Mouse (Mus musculus) midbrain, embryonic 10.5 days (tissue): Measurements from ENCODE around the gene Btbd19. TPM values are rescaled to one million over a fixed set of nuclear protein-coding genes. Genes with fewer than 3 reads are reported as not detected.
A peak's percentile ranks its signal among the peaks of the same experiment; 100 is the strongest.

Experiments used
- DNase-seq: peaks from one replicate; pipeline ENCODE4 v3.0.0-alpha.2; 2017; ENCODE audit warnings: low spot score
- H3K27ac ChIP-seq: fragments of 300-500 bp; sonication (generic); replicated peaks from 2 replicates; pipeline ENCODE4 v1.5.1; 2016; ENCODE audit warnings: mild to moderate bottlenecking
- H3K27me3 ChIP-seq: fragments of 300-500 bp; sonication (generic); 2 replicates; pipeline ENCODE4 v1.6.1; 2016; ENCODE audit warnings: low read depth, mild to moderate bottlenecking; ENCODE audit not compliant: poor library complexity, severe bottlenecking
- H3K36me3 ChIP-seq: fragments of 300-500 bp; sonication (generic); 2 replicates; pipeline ENCODE4 v1.6.1; 2016; ENCODE audit warnings: mild to moderate bottlenecking, moderate library complexity
- H3K4me1 ChIP-seq: fragments of 300-500 bp; sonication (generic); 2 replicates; pipeline ENCODE4 v1.6.1; 2016
- H3K4me3 ChIP-seq: fragments of 300-500 bp; sonication (generic); 2 replicates; pipeline ENCODE4 v1.5.1; 2016; ENCODE audit warnings: mild to moderate bottlenecking, moderate library complexity
- H3K9me3 ChIP-seq: fragments of 300-500 bp; sonication (generic); replicated peaks from 2 replicates; pipeline ENCODE4 v1.6.1; 2016; ENCODE audit warnings: mild to moderate bottlenecking
- WGBS: fragments of 180-500 bp; shearing (Covaris S2); methylation state at CpG from one replicate; pipeline ENCODE4 v1.1.7; 2016; 5-methylcytosine and 5-hydroxymethylcytosine counted together
- polyA plus RNA-seq: library from polyadenylated mRNA; unstranded; fragments of >200 nt; fragmentation: Nextera tagmentation; extraction: Ambion mirVana; gene quantifications from 2 replicates; pipeline ENCODE4 v1.2.1, GENCODE M21; 2016

Btbd19 gene
- polyA plus RNA-seq, 1 experiment from 2014 or later: 5.4 TPM

GRCm38 (mm10) chr4:117131890-117132793 lies 6.6 kb upstream of the Btbd19 start:
- Histone ChIP-seq H3K27me3 (peaks cover 35% of the 10 kb centered on the region), H3K4me3 (peak overlapping the region; percentile 95), H3K27ac (peak overlapping the region; percentile 93), H3K4me1 (peaks cover 81% of the 10 kb centered on the region), H3K36me3 (peaks cover 46% of the 10 kb centered on the region), H3K9me3 (no peaks in the 10 kb centered on the region)
- peak; percentile 89 for DNase-seq
- 2% methylated on average over 7 of the region's 7 CpGs for WGBS

- Histone ChIP-seq H3K27me3 (peaks cover 35% of the 10 kb centered on the region), H3K4me1 (peaks cover 84% of the 10 kb centered on the region), H3K27ac (peak overlapping the region; percentile 93), H3K4me3 (peak overlapping the region; percentile 95), H3K36me3 (peaks cover 46% of the 10 kb centered on the region), H3K9me3 (no peaks in the 10 kb centered on the region)
- no peak for DNase-seq
- 63% methylated on average over 6 of the region's 6 CpGs for WGBS
These were observed 5.7 kb upstream of the Btbd19 start for GRCm38 (mm10) chr4:117131198-117131597.

GRCm38 (mm10) chr4:117130790-117131189 lies 5.3 kb upstream of the Btbd19 start:
- peak overlapping the region; percentile 93 for H3K27ac ChIP-seq
- peaks cover 84% of the 10 kb centered on the region for H3K4me1 ChIP-seq
- H3K36me3 ChIP-seq: peaks cover 46% of the 10 kb centered on the region
- 64% methylated on average over 6 of the region's 6 CpGs for WGBS
- no peak for DNase-seq
- H3K4me3 ChIP-seq: peak overlapping the region; percentile 95
- H3K9me3 ChIP-seq: no peaks in the 10 kb centered on the region
- H3K27me3 ChIP-seq: peaks cover 35% of the 10 kb centered on the region

GRCm38 (mm10) chr4:117127991-117128686 lies 2.6 kb upstream of the Btbd19 start:
- Histone ChIP-seq H3K4me1 (peaks cover 84% of the 10 kb centered on the region), H3K27ac (no peak overlapping the region), H3K9me3 (no peaks in the 10 kb centered on the region), H3K27me3 (peaks cover 34% of the 10 kb centered on the region), H3K36me3 (peaks cover 46% of the 10 kb centered on the region), H3K4me3 (no peak overlapping the region)
- 93% methylated on average over 33 of the region's 33 CpGs for WGBS
- DNase-seq: no peak

- peaks cover 21% of the 10 kb centered on the region for H3K27me3 ChIP-seq
- H3K4me3 ChIP-seq: peak within 1 kb of the TSS; percentile 25
- H3K9me3 ChIP-seq: no peaks in the 10 kb centered on the region
- H3K36me3 ChIP-seq: peaks cover 46% of the 10 kb centered on the region
- no peak for DNase-seq
- WGBS: 86% methylated on average over 9 of the region's 9 CpGs
- peak within 1 kb of the TSS; percentile 91 for H3K27ac ChIP-seq
- H3K4me1 ChIP-seq: peaks cover 70% of the 10 kb centered on the region
These were observed 1.3 kb upstream of the Btbd19 start, which contains the start of gene Tctex1d4 for GRCm38 (mm10) chr4:117126675-117127290. Gene Tctex1d4, plus strand, starts transcription at chr4:117126794.

- peak overlapping the region; percentile 91 for H3K27ac ChIP-seq
- H3K27me3 ChIP-seq: peaks cover 14% of the 10 kb centered on the region
- no peaks in the 10 kb centered on the region for H3K9me3 ChIP-seq
- peaks cover 40% of the 10 kb centered on the region for H3K36me3 ChIP-seq
- no peak for DNase-seq
- 51% methylated on average over 15 of the region's 15 CpGs for WGBS
- peak overlapping the region; percentile 25 for H3K4me3 ChIP-seq
- H3K4me1 ChIP-seq: peaks cover 70% of the 10 kb centered on the region
These were observed 567 bp upstream of the Btbd19 start for GRCm38 (mm10) chr4:117125910-117126674.

GRCm38 (mm10) chr4:117124518-117125347 lies 792 bp downstream of the Btbd19 start:
- Histone ChIP-seq H3K36me3 (peaks cover 27% of the 10 kb centered on the region), H3K27me3 (peaks cover under 1% of the 10 kb centered on the region; the same call in 1 of the 2 replicates), H3K9me3 (no peaks in the 10 kb centered on the region), H3K27ac (peak overlapping the region; percentile 91), H3K4me3 (peak overlapping the region; percentile 25), H3K4me1 (peaks cover 66% of the 10 kb centered on the region)
- 72% methylated on average over 14 of the region's 14 CpGs for WGBS
- DNase-seq: no peak

GRCm38 (mm10) chr4:117124218-117124517 lies 1.4 kb downstream of the Btbd19 start:
- no peak overlapping the region for H3K4me3 ChIP-seq
- DNase-seq: no peak
- WGBS: 84% methylated on average over 3 of the region's 3 CpGs
- no peaks in the 10 kb centered on the region for H3K9me3 ChIP-seq
- H3K36me3 ChIP-seq: peaks cover 21% of the 10 kb centered on the region
- no peaks in the 10 kb centered on the region for H3K27me3 ChIP-seq
- peaks cover 67% of the 10 kb centered on the region for H3K4me1 ChIP-seq
- H3K27ac ChIP-seq: peak overlapping the region; percentile 91

GRCm38 (mm10) chr4:117123546-117124217 lies 1.8 kb downstream of the Btbd19 start:
- H3K27ac ChIP-seq: peak overlapping the region; percentile 91; the same call in 1 of the 2 replicates
- H3K36me3 ChIP-seq: peaks cover 16% of the 10 kb centered on the region
- no peaks in the 10 kb centered on the region for H3K27me3 ChIP-seq
- WGBS: 93% methylated on average over 7 of the region's 9 CpGs
- no peaks in the 10 kb centered on the region for H3K9me3 ChIP-seq
- no peak overlapping the region for H3K4me3 ChIP-seq
- peaks cover 63% of the 10 kb centered on the region for H3K4me1 ChIP-seq
- no peak for DNase-seq

- WGBS: 91% methylated on average over 4 of the region's 4 CpGs
- no peak overlapping the region for H3K27ac ChIP-seq
- no peak overlapping the region for H3K4me3 ChIP-seq
- peaks cover 55% of the 10 kb centered on the region for H3K4me1 ChIP-seq
- no peak for DNase-seq
- no peaks in the 10 kb centered on the region for H3K9me3 ChIP-seq
- H3K27me3 ChIP-seq: no peaks in the 10 kb centered on the region
- H3K36me3 ChIP-seq: 0 out of 2 replicates have a peak, but pooled peaks cover 2% of the 10 kb centered on the region
These were observed 3.3 kb downstream of the Btbd19 start for GRCm38 (mm10) chr4:117122209-117122608.
